Mouse (Mus musculus) bone marrow, adult 2 months (tissue): ENCODE measurements around the gene Ksr2.

Experiments
- CTCF ChIP-seq: fragments of 200-500 bp; IDR thresholded peaks from 2 replicates; pipeline ENCODE4 v1.5.1; 2011; ENCODE audit warnings: low read length, control low read depth; ENCODE audit not compliant: control insufficient read depth, insufficient read depth
- POLR2A ChIP-seq: fragments of 200-500 bp; IDR thresholded peaks from 2 replicates; pipeline ENCODE4 v1.6.1; 2011; ENCODE audit warnings: low read depth, mild to moderate bottlenecking, control low read depth, low read length, borderline replicate concordance; ENCODE audit not compliant: control insufficient read depth

- no peak for TF ChIP-seq POLR2A
- TF ChIP-seq CTCF, result no peak
Measured at GRCm38 (mm10) chr5:117635211-117635610, 221.4 kb downstream of the Ksr2 start.
